Mouse (Mus musculus): Measurements from ENCODE around the gene Drap1. TPM values are rescaled to one million over a fixed set of nuclear protein-coding genes. Genes with fewer than 3 reads are reported as not detected.

Gene Drap1
- polyA plus RNA-seq, 1 experiment from 2014 or later: 198 TPM

DNA sequence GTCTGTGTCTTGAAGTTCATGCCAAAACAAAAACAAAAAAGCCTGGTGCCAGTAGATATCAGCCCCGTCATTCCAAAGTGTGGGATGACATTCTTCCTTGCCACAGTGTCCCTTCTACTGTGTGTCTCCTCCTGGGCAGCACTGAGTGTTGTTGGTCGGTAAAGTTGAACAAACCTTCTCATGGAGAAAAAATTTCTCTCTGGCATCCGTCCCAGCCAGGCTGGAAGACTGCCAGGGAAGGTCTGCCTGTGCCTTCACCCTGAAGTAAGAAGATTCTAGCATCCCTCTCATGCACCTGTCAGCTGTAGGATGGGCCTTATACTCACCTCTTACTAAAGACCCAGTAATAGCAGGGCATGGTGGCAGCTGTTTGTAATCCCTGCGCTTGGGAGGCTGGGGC is 31.9 kb downstream of the Drap1 start:
- Histone ChIP-seq H3K27me3 (replicated peaks) (no peaks in the 10 kb centered on the region), H3K36me3 (no peaks in the 10 kb centered on the region), H3K4me3 (replicated peaks) (no peak overlapping the region), H3K4me2 (replicated peaks) (no peak overlapping the region), H3K4me1 (replicated peaks) (peaks cover 8% of the 10 kb centered on the region), H3K9ac (no peak overlapping the region), H3K9me3 (no peaks in the 10 kb centered on the region), H3K27ac (0 out of 2 replicates have a peak overlapping the region, but pooled peaks have one; percentile 38)
- ATAC-seq: no peak
- 46% methylated on average over 4 of the region's 4 CpGs for WGBS

DNA sequence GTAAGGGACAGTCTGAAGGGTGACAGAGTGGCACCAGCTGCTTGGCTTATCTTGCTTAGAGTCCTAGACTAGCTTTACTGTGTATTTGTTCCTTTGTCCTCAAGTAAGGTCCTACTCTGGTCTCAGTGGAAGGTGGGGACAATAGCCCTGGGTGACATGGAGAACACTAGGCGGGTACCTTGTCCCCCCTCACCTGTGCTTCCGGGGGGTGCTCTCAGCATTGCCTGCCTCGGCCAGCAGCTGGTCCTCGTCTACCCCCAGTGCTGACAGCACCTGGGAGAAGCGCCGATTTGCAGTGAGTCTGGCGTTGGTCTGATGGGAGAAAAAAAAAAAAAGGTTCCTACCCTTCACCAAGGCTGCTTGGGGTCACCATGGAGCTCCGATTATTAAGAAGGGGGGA is 34.4 kb downstream of the Drap1 start:
- Histone ChIP-seq H3K4me2 (replicated peaks) (peak overlapping the region; percentile 84), H3K36me3 (peaks cover 3% of the 10 kb centered on the region; the same call in 1 of the 2 replicates), H3K27ac (peak overlapping the region; percentile 82), H3K4me1 (replicated peaks) (peaks cover 24% of the 10 kb centered on the region), H3K27me3 (replicated peaks) (no peaks in the 10 kb centered on the region), H3K4me3 (replicated peaks) (peak overlapping the region; percentile 97; the same call in 1 of the 2 replicates), H3K9me3 (no peaks in the 10 kb centered on the region), H3K9ac (peak overlapping the region; percentile 91; the same call in 1 of the 2 replicates)
- no peak for ATAC-seq
- 57% methylated on average over 8 of the region's 8 CpGs for WGBS

DNA sequence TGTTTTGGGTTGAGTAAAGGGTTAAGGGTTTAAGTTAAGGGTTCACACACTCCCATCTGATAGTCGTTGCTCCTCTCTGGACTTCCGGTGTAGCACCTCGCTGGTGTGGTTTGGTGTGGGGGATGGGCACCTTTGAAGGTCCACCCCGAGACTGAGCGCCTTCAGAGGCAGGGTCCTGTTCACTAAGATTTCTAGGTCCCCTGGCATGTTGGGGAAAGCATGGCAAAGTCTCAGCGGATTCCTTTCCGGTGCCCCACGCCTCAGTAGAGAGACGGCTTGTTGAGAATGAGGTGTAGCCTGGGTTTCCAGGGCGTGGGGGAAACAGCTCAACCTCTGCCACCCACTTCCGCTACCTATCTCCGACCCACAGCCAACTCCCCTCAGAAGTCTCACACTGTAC is 35.1 kb downstream of the Drap1 start:
- H3K27me3 ChIP-seq (replicated peaks): no peaks in the 10 kb centered on the region
- no peaks in the 10 kb centered on the region for H3K9me3 ChIP-seq
- peak overlapping the region; percentile 91 for H3K9ac ChIP-seq
- H3K27ac ChIP-seq: peak overlapping the region; percentile 82
- H3K4me3 ChIP-seq (replicated peaks): peak overlapping the region; percentile 97
- WGBS: 20% methylated on average over 12 of the region's 12 CpGs
- peaks cover 9% of the 10 kb centered on the region; the same call in 1 of the 2 replicates for H3K36me3 ChIP-seq
- peak; percentile 60 for ATAC-seq
- H3K4me2 ChIP-seq (replicated peaks): peak overlapping the region; percentile 84
- peaks cover 24% of the 10 kb centered on the region for H3K4me1 ChIP-seq (replicated peaks)

DNA sequence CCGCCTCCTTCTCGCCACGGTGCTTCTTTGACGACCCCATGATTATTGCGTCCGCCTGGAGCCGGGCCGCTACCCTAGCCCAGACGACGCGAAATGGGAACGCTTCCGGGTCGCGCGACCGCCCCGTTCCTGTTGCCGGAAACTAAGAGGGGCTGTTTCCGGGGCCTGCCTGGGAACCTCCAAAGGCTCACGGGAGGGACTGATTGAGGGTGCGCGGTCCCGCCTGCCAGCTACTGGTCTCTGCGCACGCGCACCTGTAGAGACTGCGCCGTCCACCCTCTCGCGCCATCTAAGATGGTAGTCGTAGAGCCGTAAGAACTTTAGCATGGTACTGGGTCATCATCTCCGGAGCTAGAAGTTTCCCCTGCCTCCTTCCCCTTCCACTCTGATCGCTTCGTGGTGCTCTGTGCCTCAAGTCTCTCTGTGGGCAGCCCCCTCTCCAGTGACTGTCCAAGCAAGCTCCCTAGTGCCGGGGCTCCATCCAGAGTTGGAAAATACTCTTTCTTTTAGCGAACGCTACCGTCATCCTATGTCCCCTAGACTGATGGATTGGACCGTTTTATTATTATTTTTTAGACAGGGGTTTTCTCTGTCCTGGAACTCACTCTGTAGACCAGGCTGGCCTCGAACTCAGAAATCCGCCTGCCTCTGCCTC is 36.1 kb downstream of the Drap1 start, which contains the start of gene Sart1:
TSS of gene Sart1 (minus strand) at position 116 of the 655 bp plus-strand sequence.
- Histone ChIP-seq H3K27me3 (replicated peaks) (no peaks in the 10 kb centered on the region), H3K27ac (peak within 1 kb of the TSS; percentile 88), H3K4me1 (replicated peaks) (peaks cover 24% of the 10 kb centered on the region), H3K9me3 (no peaks in the 10 kb centered on the region), H3K36me3 (peaks cover 18% of the 10 kb centered on the region), H3K4me3 (replicated peaks) (peak within 1 kb of the TSS; percentile 97), H3K9ac (peak within 1 kb of the TSS; percentile 91), H3K4me2 (replicated peaks) (peak within 1 kb of the TSS; percentile 84)
- 2% methylated on average over 43 of the region's 43 CpGs for WGBS
- peak; percentile 96 for ATAC-seq

DNA sequence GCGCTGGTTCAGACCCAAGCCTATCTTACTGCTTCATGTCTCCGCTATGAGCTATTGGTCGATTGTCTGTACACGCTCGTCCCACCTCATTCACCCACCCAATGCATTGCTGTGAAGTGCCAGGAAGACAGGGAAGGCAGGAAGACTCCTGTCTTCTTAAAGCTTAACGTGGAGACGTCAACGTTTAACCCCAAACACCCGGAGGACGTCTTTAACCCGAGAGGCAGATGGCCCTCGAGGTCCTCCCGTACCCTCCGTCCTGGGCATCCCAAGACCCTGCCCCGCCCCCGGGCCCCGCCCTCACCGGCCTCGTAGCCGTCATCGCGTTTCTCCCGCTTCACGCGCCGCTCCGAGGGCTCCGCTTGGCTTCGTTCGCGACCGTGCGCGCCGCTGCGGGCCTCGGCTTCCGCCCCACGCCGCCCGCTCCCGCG is 36.8 kb downstream of the Drap1 start:
- Histone ChIP-seq H3K9ac (peak overlapping the region; percentile 91), H3K27ac (peak overlapping the region; percentile 83), H3K4me3 (replicated peaks) (peak overlapping the region; percentile 97), H3K4me2 (replicated peaks) (peak overlapping the region; percentile 84), H3K36me3 (peaks cover 25% of the 10 kb centered on the region), H3K9me3 (no peaks in the 10 kb centered on the region), H3K27me3 (replicated peaks) (no peaks in the 10 kb centered on the region), H3K4me1 (replicated peaks) (peaks cover 24% of the 10 kb centered on the region)
- WGBS: under 1% methylated on average over 43 of the region's 43 CpGs
- peak; percentile 58 for ATAC-seq

DNA sequence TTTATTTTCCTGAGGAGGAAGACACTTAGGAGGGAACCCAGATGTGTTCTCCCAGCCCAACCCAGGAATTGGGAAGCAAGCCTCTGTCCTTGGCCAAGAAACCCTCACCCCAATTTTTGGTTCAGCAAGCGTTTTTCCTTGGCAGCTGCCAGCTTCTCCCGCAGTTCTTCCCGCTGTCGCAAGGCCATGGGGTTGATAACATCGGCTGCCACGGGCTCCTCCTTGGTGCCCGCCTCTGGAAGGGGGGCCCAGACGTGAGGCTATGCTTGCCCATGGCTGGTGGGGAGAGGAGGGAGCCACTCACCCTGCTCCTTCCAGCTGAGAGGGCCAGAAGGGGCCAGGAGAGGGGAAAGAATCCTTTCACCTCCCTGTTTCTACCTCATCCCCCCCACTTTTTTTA is 40.1 kb downstream of the Drap1 start:
- Histone ChIP-seq H3K9ac (no peak overlapping the region), H3K36me3 (peaks cover 53% of the 10 kb centered on the region), H3K4me1 (replicated peaks) (peaks cover 16% of the 10 kb centered on the region), H3K4me3 (replicated peaks) (no peak overlapping the region), H3K27me3 (replicated peaks) (no peaks in the 10 kb centered on the region), H3K27ac (no peak overlapping the region), H3K9me3 (no peaks in the 10 kb centered on the region), H3K4me2 (replicated peaks) (no peak overlapping the region)
- WGBS: 94% methylated on average over 8 of the region's 8 CpGs
- ATAC-seq: no peak

DNA sequence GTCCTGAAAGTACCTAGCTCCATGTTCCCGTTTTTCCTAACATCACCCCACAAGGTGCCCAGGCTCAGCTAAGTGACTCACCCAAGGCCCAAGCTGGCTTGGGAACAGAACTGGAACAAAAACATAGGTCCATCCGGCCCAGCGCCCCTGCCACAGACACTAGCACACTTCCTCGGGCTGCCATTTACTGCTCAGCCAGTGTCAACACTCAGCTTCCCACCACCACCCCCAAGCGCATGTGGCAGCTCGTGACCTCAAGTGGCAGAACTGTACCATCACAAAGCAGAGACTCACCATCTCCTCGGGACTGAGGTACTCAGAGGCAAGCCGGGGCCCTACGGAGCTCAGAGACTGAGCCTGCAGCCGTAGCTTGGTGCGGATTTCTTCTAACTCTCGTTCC is 41.5 kb downstream of the Drap1 start:
- H3K27ac ChIP-seq: no peak overlapping the region
- no peak overlapping the region for H3K4me2 ChIP-seq (replicated peaks)
- 94% methylated on average over 12 of the region's 12 CpGs for WGBS
- no peaks in the 10 kb centered on the region for H3K27me3 ChIP-seq (replicated peaks)
- peaks cover 16% of the 10 kb centered on the region for H3K4me1 ChIP-seq (replicated peaks)
- H3K36me3 ChIP-seq: peaks cover 67% of the 10 kb centered on the region
- no peak for ATAC-seq
- H3K4me3 ChIP-seq (replicated peaks): no peak overlapping the region
- H3K9me3 ChIP-seq: no peaks in the 10 kb centered on the region
- no peak overlapping the region for H3K9ac ChIP-seq

DNA sequence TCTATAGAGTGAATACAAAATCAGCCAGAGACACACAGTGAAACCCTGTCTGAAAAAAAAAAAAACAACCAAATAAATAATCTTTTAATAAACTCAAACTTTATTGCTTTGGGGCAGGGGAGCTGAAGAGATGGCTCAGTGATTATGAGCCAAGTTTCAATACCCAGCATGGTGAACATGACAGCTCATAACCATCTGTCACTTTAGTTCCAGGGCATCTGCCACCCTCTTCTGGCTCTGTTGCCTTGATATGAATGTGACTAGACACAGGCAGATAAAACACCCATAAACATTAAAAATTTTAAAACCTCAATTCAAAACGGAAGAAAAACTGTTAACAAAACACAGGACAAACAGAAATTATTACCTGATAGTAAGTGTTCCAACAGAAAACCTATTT is 47.3 kb downstream of the Drap1 start:
- Histone ChIP-seq H3K4me2 (replicated peaks) (no peak overlapping the region), H3K27ac (no peak overlapping the region), H3K9me3 (no peaks in the 10 kb centered on the region), H3K9ac (no peak overlapping the region), H3K4me1 (replicated peaks) (no peaks in the 10 kb centered on the region), H3K27me3 (replicated peaks) (no peaks in the 10 kb centered on the region), H3K36me3 (peaks cover 52% of the 10 kb centered on the region), H3K4me3 (replicated peaks) (no peak overlapping the region)
- no peak for ATAC-seq
- 82% methylated on average over 1 of the region's 1 CpGs for WGBS

DNA sequence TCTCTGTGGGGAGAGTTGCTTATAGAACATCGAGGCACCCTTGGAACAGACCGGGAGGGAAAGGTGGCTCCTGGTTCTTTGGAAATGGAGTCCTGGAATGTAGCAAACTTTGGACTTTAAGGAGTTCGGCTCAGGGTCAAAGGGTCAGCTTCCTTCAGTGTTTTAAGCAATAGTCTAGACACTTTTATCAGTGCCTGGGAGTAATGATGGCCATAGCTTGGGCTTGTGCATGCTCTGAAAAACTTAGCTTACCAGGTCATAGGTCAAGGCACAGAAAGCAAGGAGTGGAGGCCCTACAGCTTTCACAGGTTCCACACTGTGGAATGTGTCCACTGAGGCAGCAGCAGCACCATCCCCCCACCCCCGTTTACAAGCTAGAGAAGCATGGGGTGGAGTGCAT is 50.0 kb downstream of the Drap1 start:
- H3K27me3 ChIP-seq (replicated peaks): no peaks in the 10 kb centered on the region
- no peaks in the 10 kb centered on the region for H3K4me1 ChIP-seq (replicated peaks)
- WGBS: 51% methylated on average over 4 of the region's 4 CpGs
- ATAC-seq: peak; percentile 63
- no peak overlapping the region for H3K4me2 ChIP-seq (replicated peaks)
- H3K27ac ChIP-seq: peak overlapping the region; percentile 71
- H3K36me3 ChIP-seq: peaks cover 46% of the 10 kb centered on the region
- H3K9ac ChIP-seq: no peak overlapping the region
- no peak overlapping the region for H3K4me3 ChIP-seq (replicated peaks)
- H3K9me3 ChIP-seq: no peaks in the 10 kb centered on the region

DNA sequence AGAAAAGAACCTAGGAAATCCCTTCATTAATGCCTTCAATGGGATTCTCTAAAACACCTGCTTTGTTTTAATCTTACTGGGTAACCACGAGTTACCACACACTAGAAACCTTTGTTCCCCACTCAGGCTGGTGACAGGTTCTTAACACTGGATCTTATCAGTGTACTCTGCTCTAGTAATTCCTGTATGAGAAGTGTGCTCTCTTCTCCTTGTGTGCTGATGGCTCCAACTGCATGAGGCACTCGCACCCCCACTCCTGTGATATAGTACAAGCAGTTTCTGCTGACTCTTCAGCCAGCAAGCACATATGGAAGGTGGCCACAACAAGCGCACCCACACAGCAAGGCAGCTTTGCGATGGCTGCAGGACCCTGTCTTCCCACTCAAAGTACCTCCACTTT is 50.6 kb downstream of the Drap1 start:
- peak overlapping the region; percentile 71 for H3K27ac ChIP-seq
- 80% methylated on average over 4 of the region's 4 CpGs for WGBS

More for the DNA sequence above, 50.6 kb downstream of the Drap1 start:
- H3K27me3 ChIP-seq (replicated peaks): no peaks in the 10 kb centered on the region
- H3K9me3 ChIP-seq: no peaks in the 10 kb centered on the region
- H3K36me3 ChIP-seq: peaks cover 46% of the 10 kb centered on the region
- peak; percentile 81 for ATAC-seq
- H3K9ac ChIP-seq: no peak overlapping the region
- H3K4me3 ChIP-seq (replicated peaks): no peak overlapping the region
- no peak overlapping the region for H3K4me2 ChIP-seq (replicated peaks)
- H3K4me1 ChIP-seq (replicated peaks): no peaks in the 10 kb centered on the region

Other genes with a start within 250 kb of the Drap1 start
- 15.6 and 15.8 TPM in 2 replicates for gene Pacs1, start 151.9 kb downstream of the Drap1 start, polyA plus RNA-seq (2015; fragmentation: Nextera tagmentation; extraction: Ambion mirVana)
- gene Sf3b2, start 129.5 kb downstream of the Drap1 start, polyA plus RNA-seq (2015; fragmentation: Nextera tagmentation; extraction: Ambion mirVana): 282 and 289 TPM in 2 replicates
- gene Gal3st3, start 126.6 kb downstream of the Drap1 start, polyA plus RNA-seq (2015; fragmentation: Nextera tagmentation; extraction: Ambion mirVana): 2.1 and 2.4 TPM in 2 replicates
- not detected in 2 replicates for gene Catsper1, start 89.2 kb downstream of the Drap1 start, polyA plus RNA-seq (2015; fragmentation: Nextera tagmentation; extraction: Ambion mirVana)
- gene Cst6, start 75.4 kb downstream of the Drap1 start, polyA plus RNA-seq (2015; fragmentation: Nextera tagmentation; extraction: Ambion mirVana): 15.9 and 19.8 TPM in 2 replicates
- 53.9 and 58.2 TPM in 2 replicates for gene Eif1ad, start 58.2 kb downstream of the Drap1 start, polyA plus RNA-seq (2015; fragmentation: Nextera tagmentation; extraction: Ambion mirVana)
- gene Banf1, start 57.8 kb downstream of the Drap1 start, polyA plus RNA-seq (2015; fragmentation: Nextera tagmentation; extraction: Ambion mirVana): 474 and 479 TPM in 2 replicates
- 61.2 and 66.4 TPM in 2 replicates for gene Sart1, start 36.3 kb downstream of the Drap1 start, polyA plus RNA-seq (2015; fragmentation: Nextera tagmentation; extraction: Ambion mirVana)
- gene Tsga10ip, start 22.5 kb downstream of the Drap1 start, polyA plus RNA-seq (2015; fragmentation: Nextera tagmentation; extraction: Ambion mirVana): 4.3 and 10.8 TPM in 2 replicates
- 42.6 and 45.8 TPM in 2 replicates for gene AI837181, start 165 bp upstream of the Drap1 start, polyA plus RNA-seq (2015; fragmentation: Nextera tagmentation; extraction: Ambion mirVana)
- gene Fosl1, start 22.6 kb upstream of the Drap1 start, polyA plus RNA-seq (2015; fragmentation: Nextera tagmentation; extraction: Ambion mirVana): not detected in 2 replicates
- 8.2 and 8.7 TPM in 2 replicates for gene Ccdc85b, start 32.9 kb upstream of the Drap1 start, polyA plus RNA-seq (2015; fragmentation: Nextera tagmentation; extraction: Ambion mirVana)
- gene Fibp, start 35.6 kb upstream of the Drap1 start, polyA plus RNA-seq (2015; fragmentation: Nextera tagmentation; extraction: Ambion mirVana): 95.1 and 99.4 TPM in 2 replicates
- 2.1 and 2.9 TPM in 2 replicates for gene Ctsw, start 43.5 kb upstream of the Drap1 start, polyA plus RNA-seq (2015; fragmentation: Nextera tagmentation; extraction: Ambion mirVana)
- 118 TPM in 2 replicates for gene Efemp2, start 49.0 kb upstream of the Drap1 start, polyA plus RNA-seq (2015; fragmentation: Nextera tagmentation; extraction: Ambion mirVana)
- 29.5 and 29.8 TPM in 2 replicates for gene Mus81, start 63.4 kb upstream of the Drap1 start, polyA plus RNA-seq (2015; fragmentation: Nextera tagmentation; extraction: Ambion mirVana)
- gene Cfl1, start 65.5 kb upstream of the Drap1 start, polyA plus RNA-seq (2015; fragmentation: Nextera tagmentation; extraction: Ambion mirVana): 2,332 and 2,514 TPM in 2 replicates
- not detected in 2 replicates for gene 1700020D05Rik, start 78.8 kb upstream of the Drap1 start, polyA plus RNA-seq (2015; fragmentation: Nextera tagmentation; extraction: Ambion mirVana)
- gene Snx32, start 85.6 kb upstream of the Drap1 start, polyA plus RNA-seq (2015; fragmentation: Nextera tagmentation; extraction: Ambion mirVana): 7.2 and 8.0 TPM in 2 replicates
- 19.3 TPM in 2 replicates for gene Ovol1, start 135.7 kb upstream of the Drap1 start, polyA plus RNA-seq (2015; fragmentation: Nextera tagmentation; extraction: Ambion mirVana)
- gene Ap5b1, start 143.0 kb upstream of the Drap1 start, polyA plus RNA-seq (2015; fragmentation: Nextera tagmentation; extraction: Ambion mirVana): 7.9 and 9.9 TPM in 2 replicates
- gene Rnaseh2c, start 176.9 kb upstream of the Drap1 start, polyA plus RNA-seq (2015; fragmentation: Nextera tagmentation; extraction: Ambion mirVana): 128 and 149 TPM in 2 replicates
- gene Kat5, start 185.3 kb upstream of the Drap1 start, polyA plus RNA-seq (2015; fragmentation: Nextera tagmentation; extraction: Ambion mirVana): 44.1 and 47.3 TPM in 2 replicates
- gene Rela, start 212.5 kb upstream of the Drap1 start, polyA plus RNA-seq (2015; fragmentation: Nextera tagmentation; extraction: Ambion mirVana): 43.0 and 43.3 TPM in 2 replicates
- gene Sipa1, start 238.7 kb upstream of the Drap1 start, polyA plus RNA-seq (2015; fragmentation: Nextera tagmentation; extraction: Ambion mirVana): 21.5 and 23.8 TPM in 2 replicates